Mouse (Mus musculus) embryonic facial prominence, embryonic 15.5 days (tissue): ENCODE measurements around the gene Odf3l2. TPM values are rescaled to one million over a fixed set of nuclear protein-coding genes. Genes with fewer than 3 reads are reported as not detected.
A peak's percentile ranks its signal among the peaks of the same experiment; 100 is the strongest.

Experiments used
- ATAC-seq: fragments of 200-750 bp; cut with Nextera tagmentation; 2 replicates; pipeline ENCODE4 v1.8.0; 2017; ENCODE audit warnings: low read depth, moderate TSS enrichment; ENCODE audit not compliant: insufficient number of reproducible peaks, low FRiP score, low TSS enrichment
- H3K27ac ChIP-seq: fragments of 300-500 bp; sonication (generic); replicated peaks from 2 replicates; pipeline ENCODE4 v1.5.1; 2015; ENCODE audit warnings: mild to moderate bottlenecking, inconsistent platforms
- H3K27me3 ChIP-seq: fragments of 300-500 bp; sonication (generic); 2 replicates; pipeline ENCODE4 v1.6.1; 2015; ENCODE audit warnings: inconsistent platforms
- H3K36me3 ChIP-seq: fragments of 300-500 bp; sonication (generic); 2 replicates; pipeline ENCODE4 v1.6.1; 2015; ENCODE audit warnings: mild to moderate bottlenecking, inconsistent platforms
- H3K4me1 ChIP-seq: fragments of 300-500 bp; sonication (generic); 2 replicates; pipeline ENCODE4 v1.6.1; 2015; ENCODE audit warnings: inconsistent platforms
- H3K4me2 ChIP-seq: fragments of 300-500 bp; sonication (generic); replicated peaks from 2 replicates; pipeline ENCODE4 v1.6.1; 2015; ENCODE audit warnings: mild to moderate bottlenecking, inconsistent platforms
- H3K4me3 ChIP-seq: fragments of 300-500 bp; sonication (generic); replicated peaks from 2 replicates; pipeline ENCODE4 v1.5.1; 2015; ENCODE audit warnings: mild to moderate bottlenecking, inconsistent platforms
- H3K9ac ChIP-seq: fragments of 300-500 bp; sonication (generic); 2 replicates; pipeline ENCODE4 v1.6.1; 2015; ENCODE audit warnings: inconsistent platforms
- H3K9me3 ChIP-seq: fragments of 300-500 bp; sonication (generic); replicated peaks from 2 replicates; pipeline ENCODE4 v1.6.1; 2016; ENCODE audit warnings: inconsistent platforms
- WGBS: fragments of 180-500 bp; shearing (Covaris S2); methylation state at CpG from one replicate; pipeline ENCODE4 v1.1.7; 2015; 5-methylcytosine and 5-hydroxymethylcytosine counted together
- polyA plus RNA-seq: library from polyadenylated mRNA; unstranded; fragments of >200 nt; fragmentation: Nextera tagmentation; extraction: Ambion mirVana; gene quantifications from 2 replicates; pipeline ENCODE4 v1.2.1, GENCODE M21; 2015

Odf3l2 gene
- polyA plus RNA-seq, 1 experiment from 2014 or later = not detected

DNA sequence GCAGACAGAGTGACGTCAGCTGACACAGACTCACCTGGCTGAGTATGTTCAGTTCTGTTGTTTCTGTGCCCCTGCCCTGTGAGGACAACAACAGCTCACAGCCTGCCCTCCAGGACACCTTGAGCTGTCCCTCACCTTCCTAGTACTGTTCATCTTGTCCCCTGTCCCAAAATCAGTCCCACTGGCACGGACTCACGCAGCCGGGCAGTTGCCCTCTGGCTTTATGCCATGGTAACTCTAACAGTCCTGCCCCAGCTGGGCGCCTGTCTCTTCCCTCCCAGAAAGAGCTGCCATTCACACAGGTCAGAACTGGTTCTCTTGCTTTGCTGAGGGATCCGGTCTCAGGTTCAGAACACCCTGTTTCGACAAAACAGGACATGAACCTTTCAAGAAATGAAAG lies 7.3 kb upstream of the Odf3l2 start:
- no peak overlapping the region for H3K4me3 ChIP-seq
- no peak for ATAC-seq
- no peaks in the 10 kb centered on the region for H3K4me1 ChIP-seq
- H3K9me3 ChIP-seq = no peaks in the 10 kb centered on the region
- WGBS = 62% methylated on average over 7 of the region's 7 CpGs
- 0 out of 2 replicates have a peak, but pooled peaks cover 2% of the 10 kb centered on the region for H3K27me3 ChIP-seq
- H3K4me2 ChIP-seq = no peak overlapping the region
- H3K9ac ChIP-seq = no peak overlapping the region
- no peak overlapping the region for H3K27ac ChIP-seq
- no peaks in the 10 kb centered on the region for H3K36me3 ChIP-seq

DNA sequence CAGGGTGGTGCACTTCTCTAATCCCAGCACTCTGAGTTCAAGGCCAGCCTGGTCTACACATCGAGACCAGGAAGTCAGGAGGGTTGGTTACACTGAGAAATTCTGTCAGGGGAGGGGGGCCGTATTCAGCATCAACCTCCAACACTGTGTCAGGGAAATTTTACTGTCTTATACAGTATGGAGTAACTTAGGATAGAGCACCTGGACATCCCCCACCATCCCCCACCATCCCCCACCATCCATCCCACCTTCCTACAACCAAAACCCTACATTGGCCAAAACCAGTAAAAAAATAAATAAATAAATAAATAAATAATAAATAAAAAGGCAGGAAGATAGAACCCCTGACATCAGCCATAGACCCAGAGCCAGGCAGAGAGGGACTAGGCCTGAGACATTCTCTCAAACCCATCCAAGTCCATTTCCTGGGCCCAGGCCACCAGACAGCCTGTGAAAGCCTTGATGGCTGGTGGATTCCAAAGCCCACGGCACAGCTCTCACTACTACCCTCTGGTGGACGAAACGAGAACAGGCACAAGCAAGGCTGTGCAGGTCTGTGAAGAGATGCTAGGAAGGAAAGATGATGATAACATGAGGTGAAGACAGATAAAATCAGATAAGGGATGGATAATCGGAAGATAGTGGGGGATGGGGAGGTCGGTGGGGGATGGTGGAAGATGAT lies 3.7 kb upstream of the Odf3l2 start:
- H3K36me3 ChIP-seq = no peaks in the 10 kb centered on the region
- no peak overlapping the region for H3K4me3 ChIP-seq
- H3K4me1 ChIP-seq = no peaks in the 10 kb centered on the region
- no peaks in the 10 kb centered on the region for H3K9me3 ChIP-seq
- ATAC-seq = no peak
- WGBS = 27% methylated on average over 7 of the region's 7 CpGs
- no peak overlapping the region for H3K9ac ChIP-seq
- H3K4me2 ChIP-seq = no peak overlapping the region
- no peak overlapping the region for H3K27ac ChIP-seq
- H3K27me3 ChIP-seq = 0 out of 2 replicates have a peak, but pooled peaks cover 2% of the 10 kb centered on the region

DNA sequence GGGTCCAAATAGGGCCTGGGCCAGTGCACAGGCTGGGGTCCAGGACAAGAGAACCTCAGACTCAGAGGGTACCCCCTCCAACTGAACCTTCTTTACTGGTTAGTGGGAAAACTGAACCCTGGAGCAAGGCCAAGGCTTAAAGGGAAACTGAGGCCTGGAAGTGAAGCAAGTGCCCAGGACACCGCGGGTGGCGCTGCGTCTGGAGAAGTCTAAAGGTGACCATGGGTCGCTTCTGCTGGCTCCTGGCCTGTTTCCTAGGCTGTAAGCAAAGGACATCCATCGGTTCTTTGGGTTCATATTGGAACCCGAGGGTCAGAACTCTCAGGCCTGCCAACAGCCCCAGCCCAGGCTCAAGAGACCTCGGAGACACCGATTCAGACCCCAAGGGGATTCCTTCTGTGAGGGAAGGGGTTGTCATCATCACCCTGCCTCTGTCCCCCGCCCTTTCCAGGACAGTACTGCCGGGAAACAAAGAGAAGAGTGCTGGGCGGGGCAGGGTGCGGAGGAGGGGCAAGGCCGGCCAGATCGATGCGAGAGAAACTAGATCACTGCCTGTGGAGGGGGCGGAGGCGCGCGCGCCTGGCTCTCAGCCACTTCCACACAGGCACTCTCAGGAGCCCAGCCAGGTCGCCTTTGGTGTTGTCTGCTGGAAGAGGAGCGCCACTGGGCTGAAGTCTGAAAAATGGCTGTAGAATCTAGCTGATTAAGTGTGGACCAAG lies 6.9 kb downstream of the Odf3l2 start:
- 7% methylated on average over 23 of the region's 23 CpGs for WGBS
- Histone ChIP-seq H3K9ac (no peak overlapping the region), H3K36me3 (no peaks in the 10 kb centered on the region), H3K27me3 (peaks cover 14% of the 10 kb centered on the region; the same call in 1 of the 2 replicates), H3K4me3 (peak overlapping the region; percentile 74), H3K4me2 (peak overlapping the region; percentile 93), H3K4me1 (peaks cover 31% of the 10 kb centered on the region), H3K9me3 (no peaks in the 10 kb centered on the region), H3K27ac (no peak overlapping the region)
- ATAC-seq = 0 out of 2 replicates have a peak, but pooled peaks have one; percentile 34

DNA sequence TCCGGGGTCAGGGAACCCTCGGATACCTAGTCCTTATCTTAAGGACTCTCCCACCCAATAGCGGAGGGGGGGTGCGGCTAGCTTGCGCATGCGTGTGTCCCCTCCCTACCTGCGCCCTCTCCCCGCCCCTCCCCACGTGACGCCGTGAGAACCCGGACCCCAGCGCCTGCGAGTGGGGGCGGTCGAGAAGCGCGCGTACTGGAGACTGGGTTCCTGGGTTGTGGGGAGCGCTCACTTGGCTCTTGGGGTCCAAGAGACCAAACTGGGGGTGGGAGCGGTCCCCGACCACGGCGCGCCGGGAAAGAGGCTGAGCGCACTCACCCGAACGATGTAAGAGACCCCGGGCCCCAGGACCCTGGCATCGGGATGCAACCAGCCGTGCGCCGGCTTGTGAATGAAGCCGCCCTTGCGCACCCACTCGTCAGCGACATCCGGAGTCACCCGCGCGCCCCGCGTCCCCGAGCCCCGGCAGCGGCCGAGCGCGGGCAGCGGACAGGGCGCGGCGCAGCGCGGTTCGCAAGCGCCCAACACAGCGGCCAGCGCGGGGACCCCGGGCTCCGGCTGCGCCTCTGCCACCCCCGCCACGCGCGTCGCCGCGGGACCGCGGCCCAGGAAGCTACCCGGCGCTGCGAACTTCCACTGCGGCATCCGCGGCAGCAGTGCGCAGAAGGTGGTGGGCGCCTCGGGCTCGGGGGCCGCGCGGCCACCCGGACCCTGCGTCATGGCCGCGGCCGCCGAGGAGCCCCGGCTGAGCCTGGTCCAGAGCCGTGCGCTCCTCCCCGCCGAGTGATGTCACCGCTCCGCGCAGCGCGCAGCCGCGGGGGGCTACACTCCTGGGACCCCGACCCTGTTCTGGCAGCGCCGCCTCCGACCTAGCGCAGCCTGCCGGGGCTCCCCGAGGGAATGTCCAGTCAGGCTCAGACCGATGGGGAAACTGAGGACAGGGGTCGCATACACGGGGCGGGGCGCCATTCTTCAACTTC lies 8.1 kb downstream of the Odf3l2 start, which contains the start of gene Shc2:
Gene Shc2 (minus strand): TSS at position 791 of the 983 bp plus-strand sequence.
- peak; percentile 72 for ATAC-seq
- peak within 1 kb of the TSS; percentile 93 for H3K4me2 ChIP-seq
- no peaks in the 10 kb centered on the region for H3K9me3 ChIP-seq
- H3K9ac ChIP-seq = peak within 1 kb of the TSS; percentile 63
- H3K27ac ChIP-seq = peak within 1 kb of the TSS; percentile 51
- no peaks in the 10 kb centered on the region for H3K36me3 ChIP-seq
- H3K4me3 ChIP-seq = peak within 1 kb of the TSS; percentile 74
- peaks cover 14% of the 10 kb centered on the region; the same call in 1 of the 2 replicates for H3K27me3 ChIP-seq
- peaks cover 31% of the 10 kb centered on the region for H3K4me1 ChIP-seq
- under 1% methylated on average over 101 of the region's 116 CpGs for WGBS

DNA sequence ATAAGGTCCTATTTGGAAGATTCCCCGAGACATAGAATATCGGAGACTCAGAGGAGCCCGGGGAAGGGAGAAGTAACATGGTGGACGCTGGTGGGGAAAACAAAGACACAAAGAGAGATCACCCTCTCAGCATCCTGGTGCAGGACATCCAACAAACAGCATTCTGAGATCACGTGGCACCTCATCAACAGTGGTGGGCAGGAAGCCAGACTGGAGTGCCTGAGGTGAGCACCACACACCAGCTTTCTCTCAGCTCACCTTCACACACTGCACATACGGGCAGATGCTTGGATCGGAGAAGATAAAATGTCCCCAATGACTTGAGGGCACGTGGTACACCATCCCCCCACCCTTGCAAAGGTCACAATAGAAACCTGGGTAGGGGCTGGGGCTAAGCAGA lies 9.3 kb downstream of the Odf3l2 start:
- no peaks in the 10 kb centered on the region for H3K9me3 ChIP-seq
- no peak for ATAC-seq
- peaks cover 14% of the 10 kb centered on the region; the same call in 1 of the 2 replicates for H3K27me3 ChIP-seq
- peaks cover 31% of the 10 kb centered on the region for H3K4me1 ChIP-seq
- peak overlapping the region; percentile 74; the same call in 1 of the 2 replicates for H3K4me3 ChIP-seq
- WGBS = 80% methylated on average over 8 of the region's 8 CpGs
- no peaks in the 10 kb centered on the region for H3K36me3 ChIP-seq
- no peak overlapping the region for H3K27ac ChIP-seq
- no peak overlapping the region for H3K9ac ChIP-seq
- H3K4me2 ChIP-seq = peak overlapping the region; percentile 93; the same call in 1 of the 2 replicates

DNA sequence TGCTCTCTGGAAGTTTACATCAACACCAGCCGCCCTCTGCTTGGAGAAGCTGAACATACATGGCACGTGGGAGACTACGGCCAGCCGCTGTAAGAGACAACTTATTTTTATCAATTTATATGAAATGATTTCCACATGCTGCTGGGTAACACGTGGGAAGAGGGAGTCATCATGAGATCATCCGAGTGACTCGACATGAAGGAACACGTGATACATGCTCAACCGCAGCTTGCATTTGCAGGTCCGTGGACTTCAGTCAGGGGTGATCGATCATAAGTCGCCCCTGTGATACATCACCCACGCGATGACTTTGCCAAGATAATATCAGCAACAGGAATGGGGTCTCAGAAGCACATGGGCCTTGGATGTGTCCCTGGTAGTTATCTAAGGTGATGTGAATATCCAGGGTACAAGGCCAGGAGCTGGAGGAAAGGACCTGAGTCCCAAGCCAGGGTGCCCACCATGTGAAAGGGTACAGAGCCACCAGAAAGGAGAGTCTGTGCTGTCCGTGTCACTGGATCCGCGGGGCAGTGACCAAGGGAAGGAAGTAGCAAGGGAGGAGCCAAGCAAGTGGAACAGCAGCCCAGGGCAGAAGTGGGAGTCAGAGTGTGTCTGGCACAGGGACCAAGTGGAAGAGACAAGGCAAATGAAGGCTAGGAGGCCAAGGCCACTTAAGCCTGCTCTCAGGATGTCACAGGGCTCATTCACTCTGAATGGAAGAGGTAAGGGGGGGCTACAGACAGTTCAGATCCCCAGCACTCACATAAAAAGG lies 12.3 kb downstream of the Odf3l2 start:
- H3K4me3 ChIP-seq = no peak overlapping the region
- no peak overlapping the region for H3K9ac ChIP-seq
- 0 out of 2 replicates have a peak, but pooled peaks cover 1% of the 10 kb centered on the region for H3K27me3 ChIP-seq
- no peak overlapping the region for H3K4me2 ChIP-seq
- no peak for ATAC-seq
- H3K9me3 ChIP-seq = no peaks in the 10 kb centered on the region
- no peaks in the 10 kb centered on the region for H3K36me3 ChIP-seq
- WGBS = 70% methylated on average over 17 of the region's 17 CpGs
- peaks cover 17% of the 10 kb centered on the region for H3K4me1 ChIP-seq
- H3K27ac ChIP-seq = no peak overlapping the region

DNA sequence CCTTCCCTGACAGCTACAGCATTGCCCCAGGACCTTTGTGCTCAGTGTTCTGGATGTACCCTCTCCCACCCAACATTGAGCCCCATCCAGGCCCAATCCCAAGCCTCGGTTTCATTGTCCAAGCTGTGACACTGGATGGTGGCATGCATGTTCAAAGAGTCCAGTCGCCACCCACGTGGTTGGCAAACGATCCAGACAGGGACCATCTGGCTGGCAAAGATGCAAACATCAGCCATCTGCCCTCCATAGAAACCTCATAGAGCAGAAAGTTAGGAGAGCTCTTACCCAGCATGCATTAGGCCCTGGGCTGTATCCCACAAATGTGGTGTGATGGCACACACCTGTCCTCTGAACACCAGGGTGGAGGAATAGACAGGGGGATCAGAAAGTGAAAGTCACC lies 14.1 kb downstream of the Odf3l2 start:
- Histone ChIP-seq H3K9me3 (no peaks in the 10 kb centered on the region), H3K9ac (no peak overlapping the region), H3K4me3 (no peak overlapping the region), H3K4me2 (no peak overlapping the region), H3K27ac (no peak overlapping the region), H3K27me3 (no peaks in the 10 kb centered on the region), H3K4me1 (0 out of 2 replicates have a peak, but pooled peaks cover 1% of the 10 kb centered on the region), H3K36me3 (no peaks in the 10 kb centered on the region)
- ATAC-seq = no peak
- 78% methylated on average over 4 of the region's 4 CpGs for WGBS

DNA sequence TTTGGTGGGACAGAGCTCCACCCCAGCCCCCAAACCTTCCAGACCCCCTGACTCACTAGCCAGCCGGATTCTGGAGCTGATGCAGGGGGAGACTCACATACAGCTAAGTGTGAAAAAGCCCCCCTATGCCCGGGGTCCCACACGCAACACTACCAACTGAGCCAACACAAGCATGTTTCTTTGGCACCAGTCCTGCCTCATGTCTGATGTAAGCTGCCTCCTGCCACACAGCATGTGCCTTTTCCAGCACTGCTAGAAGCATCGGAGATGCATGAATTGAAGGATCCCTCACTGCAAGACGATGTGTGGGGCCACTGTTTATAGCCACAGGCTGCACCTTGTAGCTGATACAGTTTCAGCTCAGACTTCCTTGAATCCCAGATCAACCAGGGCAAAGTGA lies 17.2 kb downstream of the Odf3l2 start:
- Histone ChIP-seq H3K4me2 (no peak overlapping the region), H3K4me3 (no peak overlapping the region), H3K36me3 (no peaks in the 10 kb centered on the region), H3K4me1 (no peaks in the 10 kb centered on the region), H3K27me3 (no peaks in the 10 kb centered on the region), H3K9ac (no peak overlapping the region), H3K27ac (no peak overlapping the region), H3K9me3 (no peaks in the 10 kb centered on the region)
- WGBS = 82% methylated on average over 5 of the region's 5 CpGs
- ATAC-seq = no peak

DNA sequence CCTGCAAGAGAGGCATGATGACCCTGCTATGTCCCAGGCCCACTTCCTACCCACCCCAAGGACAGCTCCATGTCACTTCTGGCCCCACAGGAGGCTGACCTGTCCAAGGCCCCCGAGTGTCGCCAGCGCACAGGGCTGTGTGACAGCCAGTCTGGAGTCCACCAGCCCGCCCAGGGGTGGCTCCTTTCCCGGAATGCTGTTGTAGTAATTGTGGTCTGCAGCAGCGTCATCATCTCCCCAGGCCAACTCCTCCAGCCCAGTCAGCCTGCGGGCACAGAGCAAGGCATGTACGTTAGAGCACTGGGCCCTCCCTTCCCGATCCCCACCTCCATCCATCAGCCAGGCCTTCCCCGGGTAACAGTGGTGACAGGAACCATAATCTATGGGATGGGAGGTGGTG lies 19.4 kb downstream of the Odf3l2 start:
- H3K9me3 ChIP-seq = no peaks in the 10 kb centered on the region
- H3K36me3 ChIP-seq = no peaks in the 10 kb centered on the region
- H3K27me3 ChIP-seq = no peaks in the 10 kb centered on the region
- no peaks in the 10 kb centered on the region for H3K4me1 ChIP-seq
- H3K9ac ChIP-seq = no peak overlapping the region
- ATAC-seq = 0 out of 2 replicates have a peak, but pooled peaks have one; percentile 9
- H3K4me3 ChIP-seq = no peak overlapping the region
- 81% methylated on average over 10 of the region's 10 CpGs for WGBS
- no peak overlapping the region for H3K4me2 ChIP-seq
- no peak overlapping the region for H3K27ac ChIP-seq

DNA sequence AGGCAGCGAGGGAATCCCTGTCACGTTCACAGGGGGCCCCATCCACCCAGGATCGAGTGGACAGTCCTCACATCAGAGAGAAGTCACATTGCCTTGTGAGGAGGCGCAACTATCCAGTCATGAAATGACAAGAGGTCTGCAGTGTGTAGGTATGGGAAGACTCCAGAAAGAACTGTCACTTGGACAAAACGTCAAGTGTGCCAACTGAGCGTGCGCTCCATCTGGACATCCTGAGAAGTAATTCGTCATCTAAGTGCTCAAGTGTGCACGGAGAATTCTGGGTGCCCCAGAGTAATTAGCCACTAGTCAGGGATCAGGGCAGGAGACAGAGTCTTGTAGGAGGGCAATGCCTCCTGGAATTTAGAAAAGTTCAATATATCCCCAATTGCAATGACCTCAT lies 20.1 kb downstream of the Odf3l2 start:
- Histone ChIP-seq H3K4me3 (no peak overlapping the region), H3K27me3 (no peaks in the 10 kb centered on the region), H3K4me1 (no peaks in the 10 kb centered on the region), H3K4me2 (no peak overlapping the region), H3K36me3 (no peaks in the 10 kb centered on the region), H3K27ac (no peak overlapping the region), H3K9ac (no peak overlapping the region), H3K9me3 (no peaks in the 10 kb centered on the region)
- WGBS = 78% methylated on average over 9 of the region's 9 CpGs
- ATAC-seq = no peak
